Mouse (Mus musculus) heart, adult 8-10 months (tissue): ENCODE results near the gene Stard8. TPM values are rescaled to one million over a fixed set of nuclear protein-coding genes. Genes with fewer than 3 reads are reported as not detected.
"Not testable (repeated sequence)": the region's sequence is repeated elsewhere in the genome, so short reads cannot be mapped to it uniquely, and the experiment has no call there.

Source experiments
- DNase-seq: peaks from one replicate; pipeline ENCODE4 v3.0.0; 2022; ENCODE audit warnings: low spot score
- total RNA-seq, 4 experiments: library from RNA; stranded (reverse); gene quantifications; 2 replicates each; pipeline ENCODE4 v1.2.4; 2022

Gene Stard8
- total RNA-seq = 10 to 100 TPM; 26.1 to 28.2 (median 26.4) TPM

GRCm38 (mm10) chrX:99003046-99003445, at the start of gene Stard8:
Stard8 (plus strand) TSS chrX:99003248.
- DNase-seq = no peak

GRCm38 (mm10) chrX:98953941-98954340, 49.1 kb upstream of the Stard8 start:
- no peak for DNase-seq

- no peak for DNase-seq
Observed at GRCm38 (mm10) chrX:98958287-98958686, 44.8 kb upstream of the Stard8 start.

GRCm38 (mm10) chrX:98959050-98959449, 44.0 kb upstream of the Stard8 start:
- DNase-seq = no peak

GRCm38 (mm10) chrX:98963742-98964141, 39.3 kb upstream of the Stard8 start:
- DNase-seq = no peak

GRCm38 (mm10) chrX:98964513-98964912, 38.5 kb upstream of the Stard8 start:
- no peak for DNase-seq

GRCm38 (mm10) chrX:98986611-98987010, 16.4 kb upstream of the Stard8 start:
- DNase-seq = not testable (repeated sequence)

GRCm38 (mm10) chrX:98989574-98989973, 13.5 kb upstream of the Stard8 start:
- peak; percentile 76 for DNase-seq

- no peak for DNase-seq
Observed at GRCm38 (mm10) chrX:99002065-99002464, 983 bp upstream of the Stard8 start.

- DNase-seq = no peak
Observed at GRCm38 (mm10) chrX:99010581-99010980, 7.5 kb downstream of the Stard8 start.

GRCm38 (mm10) chrX:99011281-99011680, 8.2 kb downstream of the Stard8 start:
- no peak for DNase-seq

GRCm38 (mm10) chrX:99012486-99012885, 9.4 kb downstream of the Stard8 start:
- DNase-seq = no peak

- no peak for DNase-seq
Observed at GRCm38 (mm10) chrX:99015705-99016104, 12.7 kb downstream of the Stard8 start.

GRCm38 (mm10) chrX:99016987-99017386, 13.9 kb downstream of the Stard8 start:
- DNase-seq = no peak

- DNase-seq = no peak
Observed at GRCm38 (mm10) chrX:99017874-99018273, 14.8 kb downstream of the Stard8 start.

- no peak for DNase-seq
Observed at GRCm38 (mm10) chrX:99019303-99019702, 16.3 kb downstream of the Stard8 start.

- DNase-seq = no peak
Observed at GRCm38 (mm10) chrX:99020215-99020614, 17.2 kb downstream of the Stard8 start.

GRCm38 (mm10) chrX:99021593-99021992, 18.5 kb downstream of the Stard8 start:
- no peak for DNase-seq

- no peak for DNase-seq
Observed at GRCm38 (mm10) chrX:99023951-99024350, 20.9 kb downstream of the Stard8 start.

- DNase-seq = no peak
Observed at GRCm38 (mm10) chrX:99035407-99035806, 32.4 kb downstream of the Stard8 start.

GRCm38 (mm10) chrX:99042451-99042951, 39.5 kb downstream of the Stard8 start:
- peak; percentile 84 for DNase-seq

GRCm38 (mm10) chrX:99043275-99043674, 40.2 kb downstream of the Stard8 start:
- no peak for DNase-seq

GRCm38 (mm10) chrX:99043739-99044138, 40.7 kb downstream of the Stard8 start:
- DNase-seq = no peak

- no peak for DNase-seq
Observed at GRCm38 (mm10) chrX:99045315-99045714, 42.3 kb downstream of the Stard8 start.
